Mouse (Mus musculus): ENCODE data around the gene Acsbg1.

Gene Acsbg1

GRCm38 (mm10) chr9:54668455-54668854 is 6.8 kb upstream of the Acsbg1 start:
- CTCF ChIA-PET: no interaction called here

DNA sequence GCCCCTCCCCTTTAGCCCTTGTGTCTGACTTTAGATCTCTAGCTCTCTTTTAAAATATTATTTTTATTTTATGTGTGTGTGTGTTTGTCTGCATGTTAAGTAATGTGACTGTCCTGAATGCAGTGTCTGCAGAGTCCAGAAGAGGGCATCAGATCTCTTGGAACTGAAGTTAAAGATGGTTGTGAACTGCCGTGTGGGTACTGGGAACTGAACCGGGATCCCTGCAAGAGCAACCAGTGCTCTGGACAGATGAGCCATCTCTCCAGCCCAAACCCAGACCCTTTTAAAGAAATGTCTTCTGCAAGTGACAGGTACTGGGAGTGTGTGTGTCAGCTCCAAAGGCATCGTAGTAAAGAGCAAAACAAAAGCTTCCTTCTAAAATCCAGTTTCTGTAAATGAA is 4.4 kb upstream of the Acsbg1 start:
- CTCF ChIA-PET: no interaction called here

DNA sequence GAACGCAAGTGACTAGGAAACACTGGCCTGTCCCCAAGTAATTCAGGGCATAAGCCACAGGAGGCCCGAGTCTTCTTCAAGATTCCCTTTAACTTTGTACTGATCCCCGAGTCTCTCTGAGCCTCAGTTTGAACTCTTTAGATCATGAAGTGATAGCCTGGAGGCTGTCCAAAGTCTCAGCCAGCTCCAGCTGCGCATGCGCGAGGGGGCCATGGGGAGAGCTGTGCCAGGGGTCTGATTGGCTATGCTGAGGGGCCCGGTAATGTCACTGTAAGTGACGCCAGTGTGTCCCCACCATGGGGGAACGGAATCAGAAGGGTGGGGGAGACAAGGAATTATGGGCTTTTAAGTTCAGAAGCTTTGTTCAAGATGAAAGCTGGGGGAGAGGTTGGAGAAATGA is 2.7 kb upstream of the Acsbg1 start:
- CTCF ChIA-PET: no interaction called here

- CTCF ChIA-PET: interaction anchor here (0.6 kb wide), 2 partner anchors 21 to 353 kb away, joined by 3 to 23 read pairs; no protein-coding TSS in a partner anchor
Observed at GRCm38 (mm10) chr9:54658773-54659172, 2.9 kb downstream of the Acsbg1 start.

GRCm38 (mm10) chr9:54656402-54656801 is 5.3 kb downstream of the Acsbg1 start:
- CTCF ChIA-PET: no interaction called here

GRCm38 (mm10) chr9:54655846-54656245 is 5.8 kb downstream of the Acsbg1 start:
- CTCF ChIA-PET: no interaction called here

DNA sequence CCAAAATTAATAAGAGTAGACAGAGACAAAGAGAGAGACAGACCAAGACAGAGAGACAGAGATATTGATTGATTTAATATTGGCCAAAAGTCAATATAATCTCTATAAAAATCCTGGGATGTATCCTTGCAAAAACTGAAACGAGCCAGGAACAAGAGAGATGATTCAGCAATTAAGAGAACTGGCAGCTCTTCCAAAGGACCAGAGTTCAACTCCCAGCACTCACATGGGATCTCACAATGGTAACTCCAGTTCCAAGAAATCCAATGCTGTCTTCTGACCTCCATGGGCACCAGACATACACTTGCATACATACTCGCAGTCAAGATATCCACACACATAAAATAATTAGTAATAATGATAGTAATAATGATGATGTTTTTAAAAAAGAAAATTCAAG is 8.9 kb downstream of the Acsbg1 start:
- CTCF ChIA-PET: no interaction called here

GRCm38 (mm10) chr9:54649360-54649759 is 12.3 kb downstream of the Acsbg1 start:
- CTCF ChIA-PET: interaction anchor here (0.6 kb wide), 1 partner anchor 29 kb away, joined by 4 read pairs; no protein-coding TSS in a partner anchor

DNA sequence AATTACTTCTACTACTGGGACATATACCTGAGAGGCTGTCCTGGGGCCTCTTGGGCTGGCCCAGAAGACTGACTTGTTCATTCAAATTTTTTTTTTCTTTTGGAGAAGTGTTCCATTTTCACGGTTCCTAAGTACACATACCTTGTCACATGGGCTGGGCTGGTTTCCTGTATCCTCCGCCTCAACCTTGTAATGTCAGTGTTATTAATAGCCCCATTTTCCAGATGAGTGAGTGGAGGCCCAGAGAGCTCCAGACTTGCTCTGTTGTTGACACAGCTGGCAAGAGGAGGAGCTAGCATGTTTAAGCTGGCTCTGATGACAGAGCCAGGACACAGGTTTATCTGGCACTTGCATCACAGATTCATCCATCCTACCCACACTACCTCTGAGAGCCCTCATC is 14.2 kb downstream of the Acsbg1 start:
- CTCF ChIA-PET: no interaction called here

DNA sequence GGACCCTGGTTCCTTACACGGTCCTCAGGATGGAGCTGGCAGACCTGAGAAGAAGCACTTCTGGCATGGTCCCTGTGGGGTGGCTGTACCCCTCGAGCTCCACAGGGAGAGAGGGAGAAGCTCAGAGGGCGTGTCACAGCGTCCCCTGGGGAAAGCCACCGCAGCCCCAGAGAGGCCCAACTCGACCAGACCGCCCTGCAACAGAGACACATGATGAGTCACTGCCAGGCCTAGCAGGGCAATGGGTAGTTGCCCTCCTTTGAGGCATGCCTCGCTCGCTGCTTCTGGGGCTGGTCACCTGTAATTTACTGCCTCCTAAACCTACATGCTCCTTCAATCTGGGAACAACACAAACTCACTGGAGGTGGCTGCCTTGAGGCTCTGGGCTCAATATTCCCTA is 15.4 kb downstream of the Acsbg1 start:
- CTCF ChIA-PET: no interaction called here

DNA sequence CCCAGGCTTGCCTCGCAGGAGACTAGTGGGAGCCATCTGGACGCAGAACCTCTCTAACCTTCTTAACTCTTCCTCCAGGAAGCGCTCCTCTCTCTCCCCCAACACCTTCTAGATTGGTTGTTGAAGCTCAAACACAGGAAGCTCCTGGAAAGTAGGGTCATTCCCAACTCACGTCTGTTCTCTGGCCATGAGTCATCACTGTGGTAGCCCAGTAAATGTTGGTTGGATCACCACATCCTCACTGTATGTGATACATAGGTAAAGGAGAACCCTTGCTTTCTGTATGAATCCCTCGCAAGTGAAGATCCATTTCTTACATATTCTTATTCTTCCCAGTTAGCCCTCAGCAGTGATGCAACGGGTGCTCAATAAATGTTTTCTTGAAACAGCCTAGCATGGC is 16.1 kb downstream of the Acsbg1 start:
- CTCF ChIA-PET: no interaction called here

DNA sequence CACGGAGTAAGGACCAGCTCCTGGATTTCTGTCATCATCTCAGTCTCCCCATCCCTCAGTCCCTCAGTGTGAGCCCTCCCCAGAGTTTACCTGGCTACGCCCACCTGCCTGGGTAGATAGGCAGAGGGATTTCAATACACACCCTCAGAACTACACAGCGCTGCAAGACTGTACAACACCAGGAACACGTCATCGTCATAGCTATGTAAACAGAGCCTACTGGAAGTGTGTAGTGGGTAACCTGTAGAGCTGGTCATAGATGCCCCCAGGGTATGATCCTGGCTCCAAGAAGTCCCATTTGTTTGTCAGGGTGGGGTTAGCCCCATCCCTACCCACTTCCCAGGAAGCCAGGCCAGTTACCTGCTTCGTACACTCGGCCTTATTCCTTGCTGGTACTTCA is 18.5 kb downstream of the Acsbg1 start:
- CTCF ChIA-PET: no interaction called here

GRCm38 (mm10) chr9:54642556-54642955 is 19.1 kb downstream of the Acsbg1 start:
- CTCF ChIA-PET: no interaction called here

DNA sequence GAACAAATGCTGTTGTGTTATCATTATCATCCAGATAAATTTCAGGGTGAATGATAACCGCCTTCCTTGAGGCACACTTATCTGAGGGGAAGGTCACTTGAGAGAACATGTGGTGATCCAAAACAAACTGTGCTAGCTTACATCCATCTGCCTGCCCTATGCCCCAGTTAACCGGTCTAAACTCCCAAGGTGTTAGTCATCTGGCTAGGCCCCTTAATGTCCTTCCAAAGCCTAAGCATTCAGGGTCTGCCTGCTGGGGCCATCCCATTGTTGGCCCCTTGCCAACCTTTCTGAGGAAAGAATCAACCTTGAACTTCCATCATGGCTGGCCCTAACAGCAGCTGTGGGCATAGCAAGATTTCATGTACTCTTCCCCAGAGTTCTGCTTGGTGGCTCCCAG is 19.5 kb downstream of the Acsbg1 start:
- CTCF ChIA-PET: no interaction called here

DNA sequence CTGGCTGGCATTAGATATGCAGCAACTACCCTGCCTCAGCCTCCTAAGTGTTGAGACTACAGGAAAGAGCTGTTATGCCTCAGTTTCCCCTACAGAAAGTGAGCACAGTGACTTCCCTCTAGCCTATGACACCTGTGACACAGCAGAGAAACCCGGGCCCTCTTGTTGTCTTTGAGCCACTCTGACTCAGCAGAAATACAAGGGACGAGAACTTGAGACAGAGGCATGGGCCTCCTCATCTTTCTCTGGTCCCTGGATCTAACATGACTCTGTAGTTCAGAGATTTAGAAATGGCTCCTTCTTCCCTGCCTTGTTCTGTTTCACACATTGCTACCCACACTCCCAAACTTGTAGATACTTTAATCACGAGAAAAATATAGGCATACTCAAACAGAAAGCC is 20.1 kb downstream of the Acsbg1 start:
- CTCF ChIA-PET: no interaction called here

- CTCF ChIA-PET: no interaction called here
Observed at GRCm38 (mm10) chr9:54639192-54639591, 22.5 kb downstream of the Acsbg1 start.

- CTCF ChIA-PET: interaction anchor here (0.7 kb wide), 1 partner anchor 21 kb away, joined by 23 read pairs; no protein-coding TSS in a partner anchor
Observed at GRCm38 (mm10) chr9:54637510-54638314, 24.0 kb downstream of the Acsbg1 start.

DNA sequence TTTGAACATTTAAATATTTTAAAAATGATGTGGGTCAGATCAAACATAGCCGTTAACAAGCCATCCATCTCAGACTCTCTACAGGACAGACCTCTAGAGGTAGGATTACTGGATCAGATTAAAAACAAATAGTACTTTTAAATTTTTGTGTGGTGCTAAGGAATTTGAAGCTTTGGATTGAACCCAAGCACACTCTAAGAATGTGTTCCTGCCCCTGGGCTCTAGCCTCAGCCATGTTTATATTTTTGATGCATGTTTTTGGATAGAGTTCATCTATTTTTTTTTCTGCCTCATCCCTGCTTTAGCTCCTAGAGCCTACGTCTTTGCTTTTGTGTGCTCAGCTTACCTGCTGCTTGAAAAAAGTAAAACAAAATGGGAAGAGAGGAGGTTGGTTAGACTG is 28.3 kb downstream of the Acsbg1 start:
- CTCF ChIA-PET: interaction anchor here (0.6 kb wide), 1 partner anchor 81 kb away, joined by 3 read pairs; no protein-coding TSS in a partner anchor

DNA sequence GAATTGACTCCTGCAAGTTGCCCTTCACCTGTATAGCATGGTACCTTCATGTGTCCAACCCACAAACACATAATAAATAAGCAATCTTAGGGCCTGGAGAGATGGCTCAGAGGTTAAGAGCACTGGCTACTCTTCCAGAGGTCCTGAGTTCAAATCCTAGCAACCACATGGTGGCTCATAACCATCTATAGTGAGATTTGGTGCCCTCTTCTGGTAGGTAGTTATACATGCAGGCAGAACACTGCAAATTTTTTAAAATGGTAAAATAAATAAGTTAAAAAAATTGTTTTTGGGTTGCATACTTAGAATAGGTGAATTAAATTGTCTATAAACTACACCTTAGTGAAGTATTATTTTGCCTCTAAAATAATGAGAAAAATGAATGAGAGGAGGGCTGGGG is 30.8 kb downstream of the Acsbg1 start:
- CTCF ChIA-PET: no interaction called here

- CTCF ChIA-PET: no interaction called here
Observed at GRCm38 (mm10) chr9:54629613-54630261, 31.9 kb downstream of the Acsbg1 start.

GRCm38 (mm10) chr9:54628752-54629151 is 32.9 kb downstream of the Acsbg1 start:
- CTCF ChIA-PET: no interaction called here

- CTCF ChIA-PET: interaction anchor here (0.7 kb wide), 2 partner anchors 9 to 44 kb away, joined by 3 to 6 read pairs; no protein-coding TSS in a partner anchor
Observed at GRCm38 (mm10) chr9:54627240-54627639, 34.4 kb downstream of the Acsbg1 start.

- CTCF ChIA-PET: no interaction called here
Observed at GRCm38 (mm10) chr9:54614182-54614850, 47.4 kb downstream of the Acsbg1 start.
